Mouse (Mus musculus) embryonic stem cell, embryonic (primary cell): ENCODE data around the gene Aig1.

Experiments
- CTCF ChIA-PET, 4 experiments: fragments of 300-600 bp in 2 of 4; fragments of 350-600 bp in 2 of 4; sonication (Branson Sonifier 250); formaldehyde crosslinking; loops; one replicate each; lab custom pipeline; 2022; ENCODE audit warnings: inconsistent platforms in 2 of 4; lab: Charles Lee
- POLR2A ChIA-PET, 4 experiments: fragments of 300-600 bp in 2 of 4; fragments of 350-600 bp in 2 of 4; sonication (Branson Sonifier 250); formaldehyde crosslinking; loops; one replicate each; lab custom pipeline; 2022; ENCODE audit warnings: antibody characterized with exemption in 4 of 4, inconsistent platforms in 1 of 4; lab: Charles Lee

Gene Aig1

DNA sequence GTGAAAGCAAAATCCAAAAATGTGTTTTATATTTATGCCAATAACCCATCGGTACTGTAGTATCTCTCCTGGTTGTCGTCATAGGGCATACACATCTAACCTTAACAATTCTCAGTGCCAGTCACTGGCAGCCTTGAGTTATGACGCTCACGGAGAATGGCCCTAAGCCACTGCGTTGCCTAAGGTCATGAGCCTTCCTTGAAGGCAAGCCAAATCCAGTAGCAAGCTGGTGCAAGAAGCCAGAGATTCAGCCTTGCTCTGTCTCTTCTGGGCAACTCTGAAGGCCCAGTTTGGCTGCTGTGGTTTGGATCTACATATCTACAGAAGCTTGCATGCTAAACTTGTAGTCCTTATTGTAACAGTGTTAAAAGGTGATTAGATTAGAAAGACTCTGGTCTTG is 55.2 kb downstream of the Aig1 start:
- POLR2A ChIA-PET = interaction anchor here in 2 of 4 experiments (0.5 to 0.6 kb wide), 2 partner anchors 260 to 519 kb away, joined by 3 to 4 read pairs; no protein-coding TSS in a partner anchor
- CTCF ChIA-PET = interaction anchor here in 1 of 4 experiments (0.6 kb wide), 1 partner anchor 478 kb away, joined by 6 read pairs; no protein-coding TSS in a partner anchor

DNA sequence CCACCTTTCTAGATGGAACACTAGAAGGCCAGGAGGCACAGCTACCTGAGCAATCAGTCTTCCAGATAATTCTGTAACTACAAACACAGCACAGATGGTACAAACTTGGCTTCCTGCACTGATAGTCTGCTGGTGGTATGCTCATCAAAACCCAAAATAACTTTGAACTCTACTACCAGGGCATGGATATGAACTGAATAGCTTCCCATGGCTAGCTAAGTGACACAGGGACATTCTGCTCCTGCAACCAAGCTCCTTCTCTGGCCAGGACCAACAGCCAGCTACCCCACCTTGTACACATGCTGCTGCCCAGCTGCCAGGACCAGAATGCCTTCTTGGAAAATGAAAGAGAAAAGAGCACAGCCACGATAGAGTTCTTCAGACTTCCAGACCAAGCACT is 60.5 kb downstream of the Aig1 start:
- POLR2A ChIA-PET = no interaction called here
- CTCF ChIA-PET = no interaction called here

DNA sequence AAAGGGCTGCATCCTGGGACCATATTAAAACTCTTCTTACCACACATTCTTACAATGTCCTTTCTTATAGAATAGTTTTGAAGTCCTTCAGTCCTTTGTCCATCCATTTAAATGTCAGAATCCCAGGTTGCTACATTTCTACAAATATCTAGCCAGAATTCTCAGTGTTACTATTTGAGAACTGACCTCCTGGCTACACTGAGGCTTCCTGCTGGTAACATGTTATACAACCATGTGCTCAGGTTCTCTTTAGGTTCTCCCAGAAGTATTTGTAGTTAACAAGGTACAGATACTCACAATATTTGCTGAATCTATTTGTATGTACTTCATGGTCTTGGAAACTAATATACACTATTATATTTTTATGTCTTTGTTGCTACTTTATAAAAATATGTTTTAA is 62.0 kb downstream of the Aig1 start:
- CTCF ChIA-PET = no interaction called here
- POLR2A ChIA-PET = interaction anchor here in 1 of 4 experiments (0.8 kb wide), 1 partner anchor 241 kb away, joined by 3 read pairs; no protein-coding TSS in a partner anchor

DNA sequence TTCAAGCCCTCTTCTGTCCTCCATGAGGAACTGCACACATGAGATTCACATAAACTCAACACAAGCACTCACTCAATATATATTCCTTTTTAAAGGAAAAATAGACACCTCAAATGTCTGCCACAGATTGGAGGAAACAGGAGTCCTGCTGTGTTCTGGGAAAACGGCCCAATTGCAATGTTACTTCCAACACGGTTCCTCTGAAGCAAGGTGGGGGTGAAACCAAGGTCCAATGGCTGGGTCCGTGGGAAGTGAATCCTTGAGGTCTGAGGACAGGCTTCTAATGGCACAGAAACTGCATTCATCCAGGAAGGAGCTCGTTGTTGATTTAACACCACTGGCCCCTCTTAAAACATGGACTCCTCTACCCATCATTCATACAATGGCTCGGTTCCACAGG is 67.5 kb downstream of the Aig1 start:
- CTCF ChIA-PET = no interaction called here
- POLR2A ChIA-PET = interaction anchor here in 2 of 4 experiments (0.7 to 1.2 kb wide), 4 partner anchors 9 to 22 kb away, joined by 3 to 5 read pairs (median 3); no protein-coding TSS in a partner anchor

DNA sequence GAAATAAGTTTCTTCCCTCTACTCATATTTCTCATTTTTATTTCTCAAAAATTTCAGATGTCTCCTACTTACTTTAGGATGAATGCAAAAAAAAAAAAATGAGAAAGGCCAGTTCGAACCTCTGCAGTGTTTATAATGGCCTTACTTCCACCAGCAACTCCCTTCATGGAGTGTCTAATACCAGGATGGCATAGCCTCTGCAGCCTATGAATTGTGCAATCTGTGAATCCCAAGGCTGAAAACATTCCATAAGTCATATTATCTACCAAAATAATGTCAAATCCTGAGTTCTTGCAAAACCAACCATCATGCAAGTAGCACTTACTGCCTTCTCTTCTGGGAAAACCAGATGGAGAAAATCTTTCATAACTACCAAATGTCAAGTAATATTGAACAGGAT is 75.3 kb downstream of the Aig1 start:
- POLR2A ChIA-PET = no interaction called here
- CTCF ChIA-PET = no interaction called here

DNA sequence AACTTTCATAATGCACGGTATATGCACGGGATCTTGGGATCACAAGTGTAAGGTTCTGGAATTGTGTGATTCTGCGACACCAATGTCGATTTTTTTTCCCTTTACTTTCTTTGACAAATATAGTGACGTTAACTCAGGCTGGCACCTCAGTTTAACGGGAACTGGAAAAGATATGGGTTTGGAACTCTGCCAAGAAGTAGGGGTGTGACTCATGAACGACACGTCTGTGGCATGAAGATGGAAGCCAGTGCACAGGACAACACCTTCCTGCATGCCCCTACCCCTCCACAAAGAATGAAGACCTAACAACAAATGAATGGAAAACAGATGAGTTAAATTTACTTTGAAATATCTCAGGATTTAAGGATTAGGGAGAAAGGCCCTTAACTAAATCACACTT is 76.0 kb downstream of the Aig1 start:
- POLR2A ChIA-PET = no interaction called here
- CTCF ChIA-PET = no interaction called here

DNA sequence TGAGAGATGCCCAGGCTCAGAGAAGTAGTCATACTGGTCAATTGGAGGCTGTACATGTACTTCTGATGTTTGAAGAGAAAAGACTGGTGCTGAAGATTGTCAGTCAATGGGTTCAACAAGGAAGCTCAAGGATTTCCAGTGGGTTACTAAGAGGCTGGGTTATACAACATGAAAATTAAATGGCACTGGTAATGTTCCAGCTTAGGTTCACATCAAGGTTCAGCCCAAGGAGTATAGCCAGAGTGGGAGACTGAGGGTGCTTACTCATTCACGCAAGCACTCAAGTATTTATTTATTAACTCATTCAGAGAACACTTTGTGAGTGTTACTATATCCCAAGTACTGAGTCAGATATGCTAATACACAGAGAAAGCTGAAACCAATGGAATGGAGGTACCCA is 79.2 kb downstream of the Aig1 start:
- POLR2A ChIA-PET = no interaction called here

DNA sequence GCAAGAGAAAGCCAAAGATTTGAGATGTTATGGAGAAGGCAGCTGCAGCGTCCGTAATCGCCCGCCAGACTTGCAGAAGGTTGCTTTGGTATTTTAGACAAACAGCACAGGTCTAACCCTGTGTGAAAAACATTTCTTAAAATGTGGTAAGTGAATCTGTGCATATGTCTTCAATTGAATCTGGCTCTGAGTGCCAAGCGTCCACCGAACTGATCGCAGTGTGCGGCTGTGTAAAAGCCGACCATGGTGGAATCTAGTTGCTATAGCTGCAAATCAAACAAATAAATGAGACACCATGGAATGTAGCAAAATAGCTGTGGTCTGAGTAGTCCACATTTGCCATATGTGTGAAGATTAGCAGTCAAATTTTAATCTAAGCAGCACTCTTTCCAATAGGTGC is 80.7 kb downstream of the Aig1 start:
- CTCF ChIA-PET = no interaction called here
- POLR2A ChIA-PET = interaction anchor here in 1 of 4 experiments (0.6 to 1.4 kb wide), 2 partner anchors 13 to 17 kb away, joined by 3 read pairs; no protein-coding TSS in a partner anchor

More for the DNA sequence above, 79.2 kb downstream of the Aig1 start:
- CTCF ChIA-PET = no interaction called here

DNA sequence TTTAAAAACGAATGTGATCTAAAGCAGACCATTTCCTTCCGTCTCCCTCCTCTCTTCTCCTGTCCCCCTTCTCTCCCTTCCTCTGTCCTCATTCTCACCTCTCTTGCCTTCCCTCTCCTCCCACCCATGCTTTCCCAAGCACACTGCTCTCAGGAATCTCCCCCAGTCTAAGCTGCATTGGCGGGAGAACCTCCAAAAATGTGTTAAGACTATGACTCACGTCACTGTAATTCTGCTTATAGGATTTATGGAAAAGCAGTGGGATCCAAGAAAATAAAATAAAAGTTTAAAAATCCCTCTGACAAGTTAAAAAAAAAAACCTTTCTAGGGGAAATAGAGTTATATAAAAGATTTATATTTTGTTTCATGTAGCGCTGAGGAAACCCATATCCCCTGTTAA is 86.0 kb downstream of the Aig1 start:
- CTCF ChIA-PET = interaction anchor here in 1 of 4 experiments (0.7 kb wide), 1 partner anchor 19 kb away, joined by 5 read pairs; no protein-coding TSS in a partner anchor

DNA sequence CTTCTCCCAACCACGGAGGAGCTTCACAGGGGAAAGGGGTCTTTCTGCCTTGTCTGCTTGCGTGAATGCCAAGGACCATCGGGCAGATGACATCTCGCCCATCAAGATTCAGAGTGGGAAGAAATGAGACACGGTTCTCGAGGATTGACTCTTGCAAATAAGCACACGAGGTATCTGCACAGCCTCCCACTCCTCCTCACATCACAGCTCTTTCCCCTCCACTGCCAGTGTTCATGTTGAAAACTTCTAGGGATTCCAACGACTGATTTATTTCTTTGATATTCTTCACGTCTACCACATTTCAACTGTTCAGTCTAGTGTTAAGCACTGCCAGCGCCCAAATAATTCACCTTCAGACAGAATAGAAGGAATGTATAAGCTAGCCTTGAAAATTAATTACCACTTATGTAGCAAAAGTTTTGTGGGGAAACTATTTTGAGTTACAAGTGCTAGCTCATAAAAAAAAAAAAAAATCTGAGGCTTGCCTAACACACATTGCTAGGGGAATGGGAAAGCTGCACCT is 86.5 kb downstream of the Aig1 start:
- ChIA-PET POLR2A (interaction anchor here in 1 of 4 experiments (1.1 kb wide), 1 partner anchor 16 kb away, joined by 3 read pairs; no protein-coding TSS in a partner anchor), CTCF (interaction anchor here in 1 of 4 experiments (0.7 kb wide), 1 partner anchor 18 kb away, joined by 5 read pairs; no protein-coding TSS in a partner anchor)

More for the DNA sequence above, 86.0 kb downstream of the Aig1 start:
- POLR2A ChIA-PET = interaction anchor here in 1 of 4 experiments (1.1 kb wide), 1 partner anchor 16 kb away, joined by 3 read pairs; no protein-coding TSS in a partner anchor

DNA sequence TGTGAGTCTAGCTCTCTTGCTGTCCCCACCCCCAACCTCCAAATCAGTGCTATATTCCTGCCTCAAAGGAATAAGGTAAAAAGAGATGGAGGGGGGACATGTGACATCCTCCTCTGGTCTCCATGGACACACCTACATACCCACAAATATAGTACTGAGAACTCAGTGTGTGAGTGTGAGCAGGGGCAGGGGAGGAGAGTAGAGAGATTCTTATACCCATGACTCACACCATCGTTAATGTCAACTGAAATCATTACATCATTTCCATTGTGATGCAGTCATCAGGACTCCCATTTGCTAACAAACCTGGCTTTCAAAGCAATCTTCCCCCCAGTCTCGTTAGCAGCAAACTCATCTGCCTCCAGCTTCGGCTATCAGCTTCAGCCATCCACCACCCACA is 92.8 kb downstream of the Aig1 start:
- CTCF ChIA-PET = no interaction called here
- POLR2A ChIA-PET = interaction anchor here in 1 of 4 experiments (2.1 kb wide), 1 partner anchor 10 kb away, joined by 7 read pairs; no protein-coding TSS in a partner anchor

DNA sequence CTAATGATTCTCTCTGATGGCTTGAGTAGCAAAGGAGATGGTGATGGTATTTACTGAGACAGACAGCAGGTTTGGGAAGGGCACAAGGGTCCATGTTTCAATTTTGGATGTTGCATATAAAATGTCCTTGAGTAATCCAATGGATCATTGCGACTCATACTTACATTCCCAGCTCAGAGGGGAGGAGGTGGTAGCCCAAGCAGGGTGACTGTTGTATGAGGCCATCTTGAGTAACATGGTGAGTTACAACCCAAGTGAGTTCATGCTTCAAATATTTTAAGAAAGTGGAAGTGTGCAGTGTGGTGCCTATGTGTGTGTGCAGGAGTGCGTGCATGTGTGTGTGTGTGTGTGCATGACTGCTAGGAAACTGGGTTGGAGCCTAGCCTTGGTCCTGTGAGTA is 93.4 kb downstream of the Aig1 start:
- ChIA-PET CTCF (no interaction called here), POLR2A (interaction anchor here in 1 of 4 experiments (2.1 kb wide), 1 partner anchor 10 kb away, joined by 7 read pairs; no protein-coding TSS in a partner anchor)

DNA sequence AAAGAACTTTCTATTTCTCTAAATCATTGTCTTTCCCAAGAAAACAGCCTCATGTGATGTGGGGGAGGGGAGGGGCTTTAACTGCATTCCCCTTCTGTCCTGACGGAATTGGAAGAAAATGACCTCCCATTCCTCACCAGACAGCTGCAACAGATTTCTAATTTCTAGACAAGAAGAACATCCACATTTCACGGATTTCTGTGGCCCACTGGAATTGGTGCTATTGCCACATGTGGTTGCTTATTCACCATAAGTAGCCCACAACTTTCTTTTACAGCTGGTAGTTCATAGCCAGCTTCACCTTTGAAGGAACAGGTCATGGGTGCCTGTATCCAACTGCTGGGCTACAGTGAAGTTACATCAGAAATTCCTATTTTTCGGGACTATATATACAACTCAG is 93.9 kb downstream of the Aig1 start:
- POLR2A ChIA-PET = interaction anchor here in 1 of 4 experiments (2.1 kb wide), 1 partner anchor 9 kb away, joined by 7 read pairs; no protein-coding TSS in a partner anchor
- CTCF ChIA-PET = no interaction called here

DNA sequence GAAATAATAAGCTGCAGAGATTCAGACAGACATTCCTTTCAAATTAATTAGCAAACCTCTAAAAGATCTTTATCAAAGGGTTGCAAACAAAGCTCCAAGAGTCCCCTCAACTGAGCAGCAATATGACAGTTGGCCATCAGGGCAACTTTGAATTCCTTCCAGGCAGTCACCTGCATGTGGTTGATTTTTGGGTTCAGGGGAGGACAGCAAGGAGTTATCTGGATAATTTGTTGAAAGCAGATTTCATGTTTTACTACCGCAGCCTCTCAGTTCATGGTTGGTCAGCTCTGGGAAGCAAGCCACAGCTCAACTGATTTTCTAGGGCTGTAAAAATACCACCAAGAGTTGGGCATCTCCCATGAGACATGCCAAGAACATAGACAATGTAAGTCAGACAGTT is 98.1 kb downstream of the Aig1 start:
- POLR2A ChIA-PET = interaction anchor here in 1 of 4 experiments (0.7 kb wide), 1 partner anchor 18 kb away, joined by 3 read pairs; no protein-coding TSS in a partner anchor
- CTCF ChIA-PET = no interaction called here

DNA sequence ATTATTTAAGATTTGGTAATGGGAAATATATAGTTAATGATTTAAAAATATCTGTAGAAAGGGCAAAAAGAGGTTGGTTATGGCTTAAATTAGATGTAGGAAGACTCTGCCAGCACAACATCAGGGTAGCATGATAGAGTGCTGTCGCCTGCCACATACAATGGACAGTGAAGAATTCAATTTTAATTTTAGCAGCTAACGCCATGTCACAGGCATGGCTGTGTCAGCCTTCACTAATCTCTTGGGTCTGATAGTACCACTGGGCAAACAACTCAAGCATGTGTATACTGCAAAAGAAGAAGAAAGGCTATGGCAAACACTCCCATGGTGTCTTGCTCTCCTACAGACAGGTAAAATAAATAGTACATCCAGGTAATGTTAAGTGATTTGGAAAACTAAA is 99.0 kb downstream of the Aig1 start:
- POLR2A ChIA-PET = no interaction called here
- CTCF ChIA-PET = no interaction called here

DNA sequence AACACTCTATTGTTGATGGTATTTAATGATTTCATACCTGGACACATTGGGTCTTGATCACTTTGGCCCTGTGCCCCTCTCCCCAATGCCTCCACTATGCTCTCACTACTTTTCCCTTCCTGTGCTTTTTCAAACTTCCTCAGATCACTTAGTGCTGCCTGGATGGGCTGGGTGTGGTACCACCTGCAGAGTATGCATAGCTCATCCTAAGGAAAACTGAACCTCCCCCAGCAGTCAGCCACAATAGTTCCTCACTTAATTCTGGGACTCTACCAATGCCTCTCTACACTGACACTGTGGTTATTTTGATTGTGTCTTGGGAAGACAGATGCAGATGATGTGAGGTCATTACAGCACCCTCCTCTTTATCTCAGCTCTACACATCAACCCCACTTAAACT is 99.9 kb downstream of the Aig1 start:
- ChIA-PET CTCF (no interaction called here), POLR2A (interaction anchor here in 1 of 4 experiments (1.3 kb wide), 1 partner anchor 11 kb away, joined by 3 read pairs; no protein-coding TSS in a partner anchor)

DNA sequence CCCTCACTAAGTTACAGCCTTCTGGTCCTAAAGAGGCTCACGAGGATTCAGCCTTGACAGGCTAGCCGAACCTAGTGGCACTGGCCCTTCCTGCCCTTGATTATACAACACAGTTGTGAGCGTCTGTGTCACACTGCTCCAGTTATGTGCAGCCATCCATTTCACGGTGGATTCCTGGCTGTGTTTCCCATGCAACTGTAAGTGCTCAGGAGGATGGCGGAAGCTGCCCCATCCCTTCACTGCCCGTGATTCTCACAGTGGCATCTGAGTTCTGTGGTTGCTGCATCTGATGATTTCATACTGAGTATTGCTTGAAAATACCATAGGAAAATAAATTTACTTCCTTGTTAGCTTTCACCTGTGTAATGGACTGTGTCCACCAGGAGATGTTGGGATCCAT is 101.7 kb downstream of the Aig1 start:
- ChIA-PET POLR2A (interaction anchor here in 1 of 4 experiments (0.6 kb wide), 1 partner anchor 284 kb away, joined by 4 read pairs; no protein-coding TSS in a partner anchor), CTCF (no interaction called here)

DNA sequence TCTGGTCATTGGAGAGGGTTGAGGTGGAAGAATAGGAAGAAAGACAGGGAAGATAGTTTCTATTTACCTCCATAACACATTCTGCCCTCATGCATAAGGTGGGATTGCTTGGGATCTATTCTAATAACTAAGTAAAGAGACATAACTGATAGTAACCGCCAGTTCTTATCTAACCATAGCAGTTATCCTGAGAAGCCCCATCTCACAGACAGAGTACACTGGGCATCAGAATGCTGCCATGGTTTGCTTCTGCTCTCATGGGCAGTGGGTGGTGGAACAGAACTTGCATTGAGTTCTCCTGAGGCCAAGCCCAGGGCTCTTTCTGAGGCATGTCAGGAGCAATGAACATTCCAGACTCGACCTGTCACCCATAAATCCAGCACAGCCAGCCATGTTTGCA is 105.6 kb downstream of the Aig1 start:
- CTCF ChIA-PET = no interaction called here

DNA sequence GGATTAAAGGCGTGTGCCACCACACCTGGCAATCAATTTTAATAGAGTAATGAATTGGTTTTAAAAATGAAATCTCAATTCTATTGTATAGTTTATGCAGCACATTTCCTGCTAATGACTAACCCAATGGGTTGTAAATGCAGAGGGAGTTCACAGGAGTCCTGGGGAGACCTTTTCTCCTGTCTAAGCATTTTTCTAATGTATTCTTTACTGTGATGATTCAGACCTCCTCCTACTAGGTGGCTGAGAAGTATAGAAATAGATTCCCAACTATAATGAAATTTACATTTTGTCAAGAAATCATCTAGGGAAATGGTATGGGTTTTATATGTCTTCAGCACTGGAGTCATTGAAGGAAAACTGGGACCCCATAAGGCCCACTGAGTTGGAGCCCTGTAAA is 114.1 kb downstream of the Aig1 start:
- POLR2A ChIA-PET = no interaction called here
- CTCF ChIA-PET = no interaction called here

More for the DNA sequence above, 105.6 kb downstream of the Aig1 start:
- POLR2A ChIA-PET = no interaction called here

DNA sequence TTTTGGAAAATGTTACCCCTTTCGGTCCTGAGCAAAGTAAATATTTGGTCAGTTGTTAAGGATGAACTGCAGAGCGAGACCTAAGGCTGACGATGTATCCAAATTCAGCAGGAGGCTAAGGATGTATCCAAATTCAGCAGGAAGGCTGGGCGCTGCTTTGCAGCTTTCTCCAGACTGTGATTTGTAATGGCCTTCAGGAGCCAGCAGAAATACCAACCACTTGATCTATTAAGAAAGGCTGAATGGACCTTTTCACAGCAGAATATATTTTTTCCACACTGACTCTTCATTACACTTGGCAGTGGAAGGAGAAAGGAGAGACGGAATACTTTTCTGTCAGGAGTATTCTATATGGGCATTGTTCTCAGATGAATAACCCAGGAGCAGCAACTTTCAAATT is 115.0 kb downstream of the Aig1 start:
- ChIA-PET POLR2A (no interaction called here), CTCF (no interaction called here)
